Comparison of ENCODE assay signal across 8 mouse cellular contexts in genomic region chr19:6401951-6402350, GRCm38 (mm10). TPM values are rescaled to one million over a fixed set of nuclear protein-coding genes. Genes with fewer than 3 reads are reported as not detected.
DNase-seq lines count a peak whose midpoint lies in the region; ATAC-seq and TF ChIP-seq lines count a peak whose summit lies in the region.

No protein-coding gene starts in this region.

- H3K4me1 ChIP-seq in limb, embryonic 11.5 days (ENCODE audit: control insufficient read depth, insufficient read depth, low read length): peaks cover 17% of the 10 kb centered on the region
- peaks cover 48% of the 10 kb centered on the region for H3K4me1 ChIP-seq in midbrain, embryonic 13.5 days (replicated peaks)

- H3K4me2 ChIP-seq in limb, embryonic 11.5 days (ENCODE audit: low read depth, severe bottlenecking): peak overlapping the region; percentile 49
- peak overlapping the region; percentile 97 for H3K4me2 ChIP-seq in midbrain, embryonic 13.5 days (replicated peaks)

- peak in 1 of 2 experiments; percentile 10 for DNase-seq in left cerebral cortex, adult 2 months (ENCODE audit: extremely low spot score in 1 of 2, low spot score in 2 of 2)
- DNase-seq in left cerebral cortex, adult 8-10 months (ENCODE audit: low spot score in 2 of 2): no peak
- peak; percentile 45 to 65 for DNase-seq in heart, postnatal 10 days
- no peak for DNase-seq in limb, embryonic 11.5 days (ENCODE audit: low spot score)
- no peak for DNase-seq in testis, postnatal 14 days (ENCODE audit: low spot score)
- DNase-seq in testis, postnatal 10 days (ENCODE audit: low spot score): no peak

- peak overlapping the region; percentile 53 for H3K4me3 ChIP-seq in left cerebral cortex, adult 2 months
- H3K4me3 ChIP-seq in limb, embryonic 11.5 days (ENCODE audit: low read depth, low read length): peak overlapping the region; percentile 19; the same call in 1 of the 2 replicates
- peak overlapping the region; percentile 60 for H3K4me3 ChIP-seq in midbrain, embryonic 13.5 days (replicated peaks)

- H3K27me3 ChIP-seq in limb, embryonic 11.5 days (ENCODE audit: control insufficient read depth, insufficient read depth, low read length): peaks cover 49% of the 10 kb centered on the region
- H3K27me3 ChIP-seq in midbrain, embryonic 13.5 days: peaks cover 40% of the 10 kb centered on the region

- 5% methylated on average over 9 of the region's 9 CpGs for WGBS in limb, embryonic 11.5 days
- WGBS in midbrain, embryonic 13.5 days: 15% methylated on average over 9 of the region's 9 CpGs

- no peak overlapping the region for H3K27ac ChIP-seq in left cerebral cortex, adult 2 months
- no peak overlapping the region for H3K27ac ChIP-seq in limb, embryonic 11.5 days (replicated peaks; ENCODE audit: low read depth, low read length)
- H3K27ac ChIP-seq in midbrain, embryonic 13.5 days: no peak overlapping the region

- no peak overlapping the region for H3K9ac ChIP-seq in limb, embryonic 11.5 days (ENCODE audit: low read length)
- 0 out of 2 replicates have a peak overlapping the region, but pooled peaks have one; percentile 20 for H3K9ac ChIP-seq in midbrain, embryonic 13.5 days (replicated peaks)

- no peak for ATAC-seq in limb, embryonic 11.5 days (ENCODE audit: insufficient number of reproducible peaks, low FRiP score, low TSS enrichment, low read depth)
- no peak for ATAC-seq in midbrain, embryonic 13.5 days
- ATAC-seq in inflammation-experienced regulatory T-cells, adult 6 months: no peak

- no peaks in the 10 kb centered on the region for H3K9me3 ChIP-seq in limb, embryonic 11.5 days (ENCODE audit: control insufficient read depth, low read length)
- H3K9me3 ChIP-seq in midbrain, embryonic 13.5 days: no peaks in the 10 kb centered on the region

- no peak for TF ChIP-seq CTCF in left cerebral cortex, adult 2 months (IDR thresholded peaks at IDR 0.05)

- intact Hi-C loops in left cerebral cortex, adult 2 months (cut with DNase I): no loop called here
- intact Hi-C loops in heart, postnatal 10 days (cut with DNase I): loop anchor here (1.0 kb wide), 1 partner anchor 50 kb away; no protein-coding TSS in a partner anchor

- no peaks in the 10 kb centered on the region for H3K36me3 ChIP-seq in limb, embryonic 11.5 days (ENCODE audit: control insufficient read depth, insufficient read depth, low read length)
- no peaks in the 10 kb centered on the region for H3K36me3 ChIP-seq in midbrain, embryonic 13.5 days

RNA-seq across cellular contexts. Expression of gene Rasgrp2, which starts 2.8 kb away (rescaled TPM):
- 10 to 100 TPM; 61.1 to 72.2 TPM for total RNA-seq in left cerebral cortex, adult 2 months (2021)
- 100 to 1,000 TPM; 107 to 128 (median 115) TPM for total RNA-seq in left cerebral cortex, adult 8-10 months (2022)
- total RNA-seq in heart, postnatal 10 days (2021): 10 to 100 TPM; 50.7 to 60.2 TPM
- 12.8 and 15.0 TPM in 2 replicates for polyA plus RNA-seq in limb, embryonic 11.5 days (2014; fragmentation: Nextera tagmentation; extraction: Ambion mirVana)
- polyA plus RNA-seq in midbrain, embryonic 13.5 days (2015; fragmentation: Nextera tagmentation; extraction: Ambion mirVana): 28.5 and 29.6 TPM in 2 replicates
- polyA plus RNA-seq in inflammation-experienced regulatory T-cells, adult 6 months (2017; shearing (Covaris generic)): 100 to 1,000 TPM in 1 of 3 experiments, 10 to 100 TPM in 2; 59.9 to 201 (median 68.4) TPM

RNA-seq across cellular contexts. Expression of gene Nrxn2, which starts 16.6 kb away (rescaled TPM):
- total RNA-seq in left cerebral cortex, adult 2 months (2021): 100 to 1,000 TPM; 618 to 620 TPM
- total RNA-seq in left cerebral cortex, adult 8-10 months (2022): 100 to 1,000 TPM; 469 to 523 (median 497) TPM
- total RNA-seq in heart, postnatal 10 days (2021): 1 to 10 TPM; 4.4 to 5.5 TPM
- 0.48 and 1.1 TPM in 2 replicates for polyA plus RNA-seq in limb, embryonic 11.5 days (2014; fragmentation: Nextera tagmentation; extraction: Ambion mirVana)
- polyA plus RNA-seq in midbrain, embryonic 13.5 days (2015; fragmentation: Nextera tagmentation; extraction: Ambion mirVana): 20.7 and 24.3 TPM in 2 replicates
- polyA plus RNA-seq in inflammation-experienced regulatory T-cells, adult 6 months (2017; shearing (Covaris generic)): under 1 TPM in 1 of 3 experiments, not detected in 2; 0.26 TPM

RNA-seq across cellular contexts. Expression of gene Pygm, which starts 17.8 kb away (rescaled TPM):
- total RNA-seq in left cerebral cortex, adult 2 months (2021): 10 to 100 TPM; 28.4 to 32.7 TPM
- 10 to 100 TPM; 25.2 to 37.8 (median 32.7) TPM for total RNA-seq in left cerebral cortex, adult 8-10 months (2022)
- total RNA-seq in heart, postnatal 10 days (2021): 100 to 1,000 TPM; 622 to 693 TPM
- 1.8 and 2.0 TPM in 2 replicates for polyA plus RNA-seq in limb, embryonic 11.5 days (2014; fragmentation: Nextera tagmentation; extraction: Ambion mirVana)
- 1.9 and 2.2 TPM in 2 replicates for polyA plus RNA-seq in midbrain, embryonic 13.5 days (2015; fragmentation: Nextera tagmentation; extraction: Ambion mirVana)
- polyA plus RNA-seq in inflammation-experienced regulatory T-cells, adult 6 months (2017; shearing (Covaris generic)): 1 to 10 TPM; 3.4 to 6.5 (median 5.7) TPM

RNA-seq across cellular contexts. Expression of gene Sf1, which starts 38.5 kb away (rescaled TPM):
- total RNA-seq in left cerebral cortex, adult 2 months (2021): 100 to 1,000 TPM; 208 to 212 TPM
- 100 to 1,000 TPM; 164 to 203 (median 187) TPM for total RNA-seq in left cerebral cortex, adult 8-10 months (2022)
- total RNA-seq in heart, postnatal 10 days (2021): 100 to 1,000 TPM; 118 to 143 TPM
- polyA plus RNA-seq in limb, embryonic 11.5 days (2014; fragmentation: Nextera tagmentation; extraction: Ambion mirVana): 209 and 228 TPM in 2 replicates
- polyA plus RNA-seq in midbrain, embryonic 13.5 days (2015; fragmentation: Nextera tagmentation; extraction: Ambion mirVana): 120 and 128 TPM in 2 replicates
- 10 to 100 TPM; 53.3 to 63.5 (median 59.1) TPM for polyA plus RNA-seq in inflammation-experienced regulatory T-cells, adult 6 months (2017; shearing (Covaris generic))

Comparison
In these comparisons a context has a peak if more than half of its experiments do, and no peak if none do; other contexts are left out.
1. DNase-seq: peak in heart, postnatal 10 days (2 of 2); none in left cerebral cortex, adult 8-10 months (0 of 2), limb, embryonic 11.5 days (single experiment), testis, postnatal 14 days (single experiment) and testis, postnatal 10 days (single experiment).
2. RNA of gene Nrxn2, which starts 16.6 kb away (total RNA-seq): 618 to 620 TPM in left cerebral cortex, adult 2 months and 469 to 523 TPM in left cerebral cortex, adult 8-10 months; 4.4 to 5.5 TPM in heart, postnatal 10 days; every median in the first group is over 10 times any median in the second.
3. RNA of gene Pygm, which starts 17.8 kb away (total RNA-seq): 622 to 693 TPM in heart, postnatal 10 days; 25.2 to 37.8 TPM in left cerebral cortex, adult 8-10 months and 28.4 to 32.7 TPM in left cerebral cortex, adult 2 months; every median in the first group is over 10 times any median in the second.
4. Peak in every context shown above with its lines, with median percentiles within 50 percentile points of each other: H3K4me3 ChIP-seq.